Comparison of ENCODE assay signal across 31 mouse cellular contexts in genomic region chr10:80958979-80959637, GRCm38 (mm10). TPM values are rescaled to one million over a fixed set of nuclear protein-coding genes. Genes with fewer than 3 reads are reported as not detected.
"Had no signal": no experiment of that assay in that cellular context is flagged by ENCODE, and none has a peak within 500 bp of the region (broad histone marks: within the 10 kb centered on the region; RNA-seq: fewer than 3 reads in every experiment).

No protein-coding gene starts in this region.

- H3K36me3 ChIP-seq: limb, embryonic 10.5 days; limb, embryonic 12.5 days; limb, embryonic 13.5 days; limb, embryonic 15.5 days; liver, embryonic 13.5 days; liver, embryonic 15.5 days; lung, embryonic 15.5 days; midbrain, embryonic 10.5 days; midbrain, embryonic 12.5 days; midbrain, embryonic 13.5 days; midbrain, embryonic 15.5 days; neural tube, embryonic 12.5 days; neural tube, embryonic 13.5 days had no signal

- DNase-seq: left cerebral cortex, postnatal 4 days; liver, embryonic 13.5 days; lung, adult 18-20 months; lung, adult 2 months; lung, embryonic 14.5 days; lung, postnatal 10 days; lung, postnatal 14 days; lung, postnatal 36 days; lung, postnatal 4 days; midbrain, embryonic 14.5 days had no signal

- H3K27ac ChIP-seq: left cerebral cortex, adult 2 months; limb, embryonic 10.5 days; limb, embryonic 12.5 days; limb, embryonic 13.5 days; limb, embryonic 15.5 days; liver, embryonic 13.5 days; liver, embryonic 14.5 days; liver, embryonic 15.5 days; lung, embryonic 15.5 days; macrophage; midbrain, embryonic 10.5 days; midbrain, embryonic 12.5 days; midbrain, embryonic 13.5 days; midbrain, embryonic 15.5 days; neural tube, embryonic 12.5 days; neural tube, embryonic 13.5 days had no signal

- H3K9ac ChIP-seq: limb, embryonic 12.5 days; limb, embryonic 13.5 days; limb, embryonic 15.5 days; liver, embryonic 13.5 days; liver, embryonic 14.5 days; liver, embryonic 15.5 days; lung, embryonic 14.5 days; lung, embryonic 15.5 days; midbrain, embryonic 12.5 days; midbrain, embryonic 13.5 days; midbrain, embryonic 15.5 days; neural tube, embryonic 12.5 days; neural tube, embryonic 13.5 days had no signal

- ATAC-seq: lung, postnatal 0 days; midbrain, embryonic 13.5 days; midbrain, embryonic 15.5 days; midbrain, embryonic 16.5 days had no signal

- H3K9me3 ChIP-seq: limb, embryonic 10.5 days; limb, embryonic 12.5 days; limb, embryonic 13.5 days; limb, embryonic 15.5 days; liver, embryonic 13.5 days; liver, embryonic 15.5 days; lung, embryonic 15.5 days; megakaryocyte, embryonic 14.5 days; midbrain, embryonic 10.5 days; midbrain, embryonic 12.5 days; midbrain, embryonic 13.5 days; midbrain, embryonic 15.5 days; neural tube, embryonic 12.5 days; neural tube, embryonic 13.5 days had no signal

- H3K27me3 ChIP-seq: limb, embryonic 12.5 days; limb, embryonic 13.5 days; limb, embryonic 15.5 days; liver, embryonic 15.5 days; lung, embryonic 15.5 days; midbrain, embryonic 13.5 days; midbrain, embryonic 15.5 days; neural tube, embryonic 12.5 days; neural tube, embryonic 13.5 days had no signal

- H3K4me3 ChIP-seq: left cerebral cortex, adult 2 months; limb, embryonic 10.5 days; limb, embryonic 12.5 days; limb, embryonic 13.5 days; limb, embryonic 15.5 days; liver, embryonic 13.5 days; liver, embryonic 15.5 days; lung, embryonic 15.5 days; megakaryocyte, embryonic 14.5 days; midbrain, embryonic 10.5 days; midbrain, embryonic 12.5 days; midbrain, embryonic 13.5 days; midbrain, embryonic 15.5 days; myocyte; neural tube, embryonic 12.5 days; neural tube, embryonic 13.5 days had no signal

- H3K4me2 ChIP-seq: limb, embryonic 12.5 days; limb, embryonic 13.5 days; limb, embryonic 15.5 days; liver, embryonic 11.5 days; liver, embryonic 13.5 days; liver, embryonic 15.5 days; lung, embryonic 14.5 days; lung, embryonic 15.5 days; midbrain, embryonic 12.5 days; midbrain, embryonic 13.5 days; midbrain, embryonic 15.5 days; neural tube, embryonic 12.5 days; neural tube, embryonic 13.5 days had no signal

RNA-seq across cellular contexts. Expression of gene Gng7, which starts 55.6 kb away (rescaled TPM):
- total RNA-seq: monocyte, adult 5-6 weeks had no signal
